Mouse (Mus musculus) mouse trophoblast stem cell (cell line): Measurements from ENCODE around the gene Rpusd3.

Experiments used
- in situ Hi-C, 2 experiments: fragments of 300-500 bp; cut with MseI, MboI; formaldehyde crosslinking; loops; 2 replicates in 1 of 2; 3 replicates in 1 of 2; pipeline ENCODE4 v1.15.1; 2025

Gene Rpusd3

GRCm38 (mm10) chr6:113419199-113419587 is at the start of gene Rpusd3:
Rpusd3 (minus strand) TSS chr6:113419340.
- in situ Hi-C loops: no loop called here

GRCm38 (mm10) chr6:113468512-113468911 is 49.4 kb upstream of the Rpusd3 start:
- in situ Hi-C loops: no loop called here

- in situ Hi-C loops: no loop called here
Measured at GRCm38 (mm10) chr6:113465602-113466001, 46.5 kb upstream of the Rpusd3 start.

GRCm38 (mm10) chr6:113464040-113464439 is 44.9 kb upstream of the Rpusd3 start:
- in situ Hi-C loops: no loop called here

- in situ Hi-C loops: no loop called here
Measured at GRCm38 (mm10) chr6:113458635-113459034, 39.5 kb upstream of the Rpusd3 start.

GRCm38 (mm10) chr6:113457952-113458534 is 38.9 kb upstream of the Rpusd3 start, which contains the start of gene Il17re:
Il17re (plus strand) TSS chr6:113458484.
- in situ Hi-C loops: no loop called here

GRCm38 (mm10) chr6:113455007-113455406 is 35.9 kb upstream of the Rpusd3 start:
- in situ Hi-C loops: no loop called here

- in situ Hi-C loops: no loop called here
Measured at GRCm38 (mm10) chr6:113451839-113452238, 32.7 kb upstream of the Rpusd3 start.

- in situ Hi-C loops: no loop called here
Measured at GRCm38 (mm10) chr6:113447639-113448038, 28.5 kb upstream of the Rpusd3 start.

GRCm38 (mm10) chr6:113444207-113444965 is 25.2 kb upstream of the Rpusd3 start:
- in situ Hi-C loops: no loop called here

GRCm38 (mm10) chr6:113443091-113443490 is 24.0 kb upstream of the Rpusd3 start:
- in situ Hi-C loops: no loop called here

- in situ Hi-C loops: no loop called here
Measured at GRCm38 (mm10) chr6:113442442-113443090, 23.4 kb upstream of the Rpusd3 start, which contains the start of gene Jagn1. Jagn1 (plus strand) TSS chr6:113442569.

- in situ Hi-C loops: no loop called here
Measured at GRCm38 (mm10) chr6:113442087-113442441, 22.9 kb upstream of the Rpusd3 start.

- in situ Hi-C loops: no loop called here
Measured at GRCm38 (mm10) chr6:113441147-113441680, 22.1 kb upstream of the Rpusd3 start.

- in situ Hi-C loops: no loop called here
Measured at GRCm38 (mm10) chr6:113440686-113441085, 21.5 kb upstream of the Rpusd3 start.

GRCm38 (mm10) chr6:113438721-113439430 is 19.7 kb upstream of the Rpusd3 start:
- in situ Hi-C loops: loop anchor here in 1 of 2 experiments (5.0 kb wide), 1 partner anchor 38 kb away; no protein-coding TSS in a partner anchor

- in situ Hi-C loops: loop anchor here in 1 of 2 experiments (5.0 kb wide), 1 partner anchor 40 kb away; no protein-coding TSS in a partner anchor
Measured at GRCm38 (mm10) chr6:113437135-113437534, 18.0 kb upstream of the Rpusd3 start.

- in situ Hi-C loops: loop anchor here in 1 of 2 experiments (5.0 kb wide), 1 partner anchor 42 kb away; no protein-coding TSS in a partner anchor
Measured at GRCm38 (mm10) chr6:113435664-113436205, 16.6 kb upstream of the Rpusd3 start, which contains the start of gene Cidec. Cidec (minus strand) TSS chr6:113435760.

- in situ Hi-C loops: loop anchor here in 1 of 2 experiments (5.0 kb wide), 1 partner anchor 43 kb away; no protein-coding TSS in a partner anchor
Measured at GRCm38 (mm10) chr6:113434691-113435090, 15.6 kb upstream of the Rpusd3 start.

- in situ Hi-C loops: no loop called here
Measured at GRCm38 (mm10) chr6:113433661-113434060, 14.5 kb upstream of the Rpusd3 start.

- in situ Hi-C loops: no loop called here
Measured at GRCm38 (mm10) chr6:113431801-113432200, 12.7 kb upstream of the Rpusd3 start.
